Mouse (Mus musculus) layer of hippocampus, adult 2 months (tissue): ENCODE measurements at regions not wholly inside any gene's neighbourhood (a gene's known extent, or its start where the extent isn't known, plus 50 kb on each side); places are given as distances from the start of the nearest gene placed in this dataset.

Experiments used
- DNase-seq, 2 experiments: peaks; one replicate each; pipeline ENCODE4 v3.0.0; 2022; ENCODE audit warnings: low spot score in 2 of 2
- H3K27ac ChIP-seq: fragments of 200-600 bp; 2 replicates; pipeline ENCODE4 v1.8.1; 2022
- H3K4me3 ChIP-seq: fragments of 200-600 bp; 2 replicates; pipeline ENCODE4 v1.8.1; 2022; ENCODE audit warnings: mild to moderate bottlenecking
- CTCF ChIP-seq: fragments of 200-600 bp; conservative IDR thresholded peaks from 2 replicates; pipeline ENCODE4 v1.8.1; 2022; ENCODE audit warnings: antibody characterized with exemption, mild to moderate bottlenecking, moderate library complexity

DNA sequence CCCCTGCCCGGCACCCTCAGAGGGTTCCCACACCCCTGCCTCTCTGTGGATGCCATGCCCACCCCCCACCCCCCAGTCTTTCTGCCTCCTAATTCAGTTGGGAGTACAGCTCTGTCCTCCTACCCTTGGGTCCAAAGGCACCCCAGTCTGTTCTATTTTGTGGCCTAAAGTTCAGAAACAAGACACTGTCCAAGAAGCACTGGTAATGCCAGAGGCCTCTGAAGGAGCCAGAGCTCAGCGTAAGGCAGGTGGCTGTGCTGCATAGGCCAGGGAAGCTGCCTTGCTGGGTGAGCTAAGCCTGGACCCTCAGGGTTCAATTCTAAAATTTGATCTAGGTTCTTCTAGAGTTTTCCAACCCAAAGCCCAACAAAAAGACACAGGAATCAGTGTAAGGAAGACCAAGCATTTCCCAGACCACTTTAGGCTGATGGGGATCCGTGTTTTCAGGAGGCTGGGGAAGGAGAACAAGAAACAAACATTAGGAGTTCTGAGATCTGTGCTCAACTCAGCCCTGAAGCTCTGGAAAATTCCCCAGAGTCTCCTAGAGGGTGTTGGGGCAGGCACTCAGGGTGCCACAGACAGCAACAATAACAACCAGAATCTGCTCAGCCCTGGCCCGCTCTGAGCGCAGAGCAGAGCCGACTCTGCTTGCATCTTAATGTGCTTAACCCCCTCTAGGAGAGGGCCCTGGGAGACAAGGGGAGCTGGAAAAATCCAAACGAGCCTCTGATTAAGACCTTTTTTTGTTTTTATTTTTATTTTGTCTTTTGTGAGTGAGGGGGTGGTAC is 81.0 kb downstream of the 1700001O22Rik start:
- TF ChIP-seq CTCF, result no peak
- DNase-seq, result no peak
- H3K27ac ChIP-seq, result peak overlapping the region; percentile 100
- no peak overlapping the region for H3K4me3 ChIP-seq

DNA sequence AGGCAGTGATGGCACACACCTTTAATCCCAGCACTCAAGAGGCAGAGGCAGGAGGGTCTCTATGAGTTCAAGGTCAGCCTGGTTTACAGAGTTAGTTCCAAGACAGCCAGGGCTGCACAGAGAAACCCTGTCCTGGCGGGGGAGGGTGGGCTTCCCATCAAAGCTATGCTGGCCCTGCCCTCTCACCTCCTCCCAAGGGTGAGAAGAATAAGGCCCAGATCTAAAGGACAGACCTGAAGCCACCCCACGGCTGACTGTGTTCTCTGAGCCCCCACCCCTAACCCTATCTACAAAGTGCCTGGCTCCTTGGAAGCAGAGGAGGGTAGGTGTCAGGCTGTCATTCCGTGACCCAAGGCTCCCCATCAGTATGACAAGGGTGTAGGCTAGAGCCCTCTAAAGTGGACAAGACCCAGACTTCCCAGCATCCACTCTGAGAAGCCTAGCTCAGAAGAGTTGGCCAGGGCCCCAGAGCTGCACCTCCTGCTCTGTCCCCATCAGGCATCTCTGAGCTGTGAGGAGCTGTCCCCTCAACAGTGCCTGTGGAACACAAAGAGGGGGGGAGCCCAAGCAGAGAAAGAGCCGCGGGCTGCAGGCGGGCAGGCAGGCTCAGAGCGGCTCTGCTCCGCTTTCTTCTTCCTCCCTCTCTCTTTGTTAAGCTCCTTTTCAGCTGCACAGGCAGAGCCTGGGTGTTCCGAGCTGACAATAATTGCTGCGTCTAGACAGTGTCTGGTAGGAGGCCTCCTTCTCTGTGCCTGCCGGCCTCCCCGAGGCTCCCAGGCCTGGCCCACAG is 81.8 kb downstream of the 1700001O22Rik start:
- H3K27ac ChIP-seq, result peak overlapping the region; percentile 100
- TF ChIP-seq CTCF, result no peak
- DNase-seq, result no peak
- H3K4me3 ChIP-seq, result no peak overlapping the region

DNA sequence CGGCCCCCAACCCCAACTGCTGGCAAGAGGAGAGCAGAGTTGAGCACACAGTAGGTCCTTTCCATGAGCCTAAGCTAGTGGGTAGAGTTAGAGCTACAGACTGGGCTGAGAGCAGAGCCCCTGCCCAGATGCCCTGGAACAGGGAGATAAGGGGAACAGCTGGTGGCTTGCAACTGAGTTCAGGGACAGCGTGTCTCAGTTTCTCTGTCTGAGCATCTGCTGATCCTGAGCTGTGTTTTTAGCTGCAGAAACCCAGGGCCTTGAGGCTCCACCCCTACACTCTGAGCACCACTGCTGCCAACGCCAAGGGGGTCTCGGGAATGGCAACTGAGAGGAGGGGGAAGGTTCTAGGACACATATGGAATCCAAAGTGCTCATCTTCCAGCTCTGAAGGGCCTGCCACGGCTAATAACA is 82.4 kb downstream of the 1700001O22Rik start:
- Histone ChIP-seq H3K4me3 (no peak overlapping the region), H3K27ac (peak overlapping the region; percentile 100)
- DNase-seq, result no peak
- no peak for TF ChIP-seq CTCF

DNA sequence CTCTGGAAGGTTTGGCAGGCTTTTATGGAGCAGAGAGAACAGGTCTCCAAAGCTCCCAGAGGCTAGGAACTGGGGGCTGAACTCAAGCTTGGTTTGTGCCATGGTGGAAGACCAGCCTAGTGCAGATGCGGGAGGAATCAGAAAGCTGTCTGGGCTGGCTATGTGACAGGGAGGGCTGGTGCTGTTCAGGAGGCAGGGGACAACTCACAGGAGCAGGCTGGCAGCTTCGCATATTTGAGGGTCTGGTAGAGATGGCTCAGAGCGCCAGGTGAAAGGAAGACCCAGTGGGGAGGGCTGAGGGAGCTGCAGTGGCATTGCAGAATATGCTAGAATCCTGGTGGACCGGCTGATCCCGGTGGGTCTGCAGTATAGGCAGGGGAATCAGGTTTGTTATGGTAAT is 83.2 kb downstream of the 1700001O22Rik start:
- H3K4me3 ChIP-seq, result no peak overlapping the region; the same call in 1 of the 2 replicates
- DNase-seq, result no peak
- H3K27ac ChIP-seq, result peak overlapping the region; percentile 100
- TF ChIP-seq CTCF, result no peak

DNA sequence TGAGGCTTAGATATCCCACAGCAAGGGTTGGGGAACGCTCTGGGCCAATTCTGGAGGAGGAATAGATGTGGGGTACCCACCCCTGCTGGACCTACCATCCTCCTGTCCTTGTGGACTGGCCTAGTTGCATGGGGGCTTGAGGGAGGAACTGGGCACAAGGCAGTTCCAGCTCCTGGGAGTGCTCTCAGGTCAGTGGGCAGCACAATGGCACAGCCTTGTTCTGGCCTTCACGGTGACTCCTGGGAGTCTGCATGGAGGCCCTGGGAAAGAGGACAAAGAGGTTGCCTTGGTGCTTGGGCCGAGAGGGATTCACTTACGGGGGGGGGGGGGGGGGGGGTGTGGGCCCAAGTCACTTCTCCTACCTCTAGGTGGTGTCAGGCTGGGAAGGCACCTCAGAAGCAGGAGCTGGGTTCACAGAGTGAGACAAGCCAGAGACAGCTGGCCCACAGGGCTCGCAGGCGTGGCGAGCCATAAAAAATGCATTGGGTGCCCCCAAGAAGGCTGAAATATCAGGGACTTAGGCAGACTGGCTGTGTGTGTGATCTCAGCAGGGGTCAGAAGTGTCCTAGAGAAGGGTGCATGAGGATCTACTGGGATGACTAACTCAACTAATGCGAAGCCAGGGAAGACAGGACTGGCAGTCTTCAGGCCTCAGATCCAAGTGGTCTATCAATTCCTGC is 83.7 kb downstream of the 1700001O22Rik start:
- H3K4me3 ChIP-seq, result peak overlapping the region; percentile 48
- TF ChIP-seq CTCF, result peak; percentile 24; the same call in 1 of the 2 replicates
- no peak for DNase-seq
- H3K27ac ChIP-seq, result peak overlapping the region; percentile 100

DNA sequence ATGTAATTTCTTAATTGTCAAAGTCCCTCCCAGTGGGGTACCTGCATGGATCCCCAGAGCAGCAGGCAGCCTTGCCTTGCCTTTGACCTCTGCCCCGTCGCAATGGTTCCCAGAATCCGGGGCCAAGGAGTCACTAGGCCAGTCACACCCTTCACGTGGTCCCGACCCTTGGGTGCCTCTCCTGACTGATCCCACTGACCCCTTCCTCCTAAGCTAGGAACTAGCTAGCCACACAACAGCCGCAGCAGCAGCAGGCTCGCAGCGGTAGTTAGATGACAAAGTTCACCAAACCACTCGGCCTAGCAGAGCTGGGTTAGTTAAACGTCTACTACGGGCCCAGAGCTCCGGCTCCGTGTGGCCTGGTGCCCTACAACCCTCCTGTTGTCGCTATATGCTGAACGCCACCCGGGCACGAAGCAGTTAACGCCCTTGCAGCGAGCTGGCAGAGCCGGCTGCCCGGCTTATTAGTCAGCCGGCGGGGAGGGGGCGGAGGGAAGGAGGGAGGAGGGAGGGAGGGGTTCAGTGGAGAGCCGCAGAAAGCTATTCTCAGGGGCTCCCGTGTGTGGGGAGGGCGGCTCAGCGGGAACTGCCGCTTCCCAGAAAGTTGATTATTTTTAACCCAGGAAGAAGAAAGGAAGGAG is 84.6 kb downstream of the 1700001O22Rik start:
- DNase-seq, result peak; percentile 84
- no peak for TF ChIP-seq CTCF
- Histone ChIP-seq H3K27ac (peak overlapping the region; percentile 100), H3K4me3 (peak overlapping the region; percentile 60)

DNA sequence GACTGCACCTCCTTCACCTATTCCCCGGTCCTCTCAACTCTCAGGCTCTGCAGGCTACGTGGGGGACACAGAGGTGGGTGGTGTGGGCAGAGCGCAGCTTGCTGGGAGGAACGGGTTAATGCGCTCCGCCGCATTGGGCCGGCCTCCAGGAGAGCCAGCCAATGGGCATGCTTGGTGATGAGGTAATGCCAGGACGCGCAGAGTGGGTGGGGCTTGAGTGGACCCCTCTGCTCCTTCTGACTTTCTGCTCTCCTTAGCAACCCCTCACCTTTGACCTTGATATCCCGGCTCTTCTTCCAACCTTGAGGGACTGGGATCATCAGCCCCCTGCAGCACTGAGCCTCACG is 85.2 kb downstream of the 1700001O22Rik start:
- no peak for TF ChIP-seq CTCF
- peak overlapping the region; percentile 100 for H3K27ac ChIP-seq
- H3K4me3 ChIP-seq, result peak overlapping the region; percentile 60
- DNase-seq, result peak; percentile 89 to 91

DNA sequence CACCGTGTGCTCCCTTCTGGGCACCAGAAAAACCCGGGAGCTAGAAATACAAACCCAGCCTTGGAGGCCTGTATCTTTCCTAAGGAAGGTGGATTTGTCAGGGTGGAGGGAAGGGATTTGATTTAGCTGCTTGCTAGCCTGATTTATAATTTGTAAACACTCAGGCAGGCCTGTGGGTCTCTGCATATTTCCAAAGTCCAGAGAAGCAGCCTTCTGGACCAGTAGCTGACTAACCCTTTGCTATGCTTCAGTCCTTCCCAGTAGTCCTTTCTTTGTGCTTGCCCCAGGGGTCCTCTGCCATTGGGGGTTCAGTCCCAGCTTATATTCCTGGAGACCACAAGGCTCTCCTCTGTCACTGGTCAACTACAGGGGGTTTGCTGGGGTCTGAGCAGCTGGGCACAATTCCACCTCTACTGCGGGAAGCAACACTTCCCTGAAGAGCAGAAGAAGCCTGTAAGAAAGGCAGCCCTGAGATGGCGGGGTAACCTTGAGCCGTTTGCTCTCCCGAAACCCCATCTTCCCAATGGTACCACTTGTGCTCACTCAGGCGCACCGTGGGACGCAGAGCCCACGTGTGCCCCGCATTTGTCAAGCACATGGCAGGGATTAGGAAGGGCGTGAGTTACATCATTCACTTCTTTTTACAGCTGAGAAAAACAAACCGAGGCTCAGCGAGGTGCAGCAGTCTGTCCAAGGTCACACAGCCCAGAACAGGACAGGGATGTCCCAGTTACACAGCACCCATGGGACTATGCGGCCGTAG is 85.7 kb downstream of the 1700001O22Rik start:
- Histone ChIP-seq H3K4me3 (peak overlapping the region; percentile 60), H3K27ac (peak overlapping the region; percentile 100)
- DNase-seq, result no peak
- 0 out of 2 replicates have a peak, but pooled peaks have one; percentile 1 for TF ChIP-seq CTCF

DNA sequence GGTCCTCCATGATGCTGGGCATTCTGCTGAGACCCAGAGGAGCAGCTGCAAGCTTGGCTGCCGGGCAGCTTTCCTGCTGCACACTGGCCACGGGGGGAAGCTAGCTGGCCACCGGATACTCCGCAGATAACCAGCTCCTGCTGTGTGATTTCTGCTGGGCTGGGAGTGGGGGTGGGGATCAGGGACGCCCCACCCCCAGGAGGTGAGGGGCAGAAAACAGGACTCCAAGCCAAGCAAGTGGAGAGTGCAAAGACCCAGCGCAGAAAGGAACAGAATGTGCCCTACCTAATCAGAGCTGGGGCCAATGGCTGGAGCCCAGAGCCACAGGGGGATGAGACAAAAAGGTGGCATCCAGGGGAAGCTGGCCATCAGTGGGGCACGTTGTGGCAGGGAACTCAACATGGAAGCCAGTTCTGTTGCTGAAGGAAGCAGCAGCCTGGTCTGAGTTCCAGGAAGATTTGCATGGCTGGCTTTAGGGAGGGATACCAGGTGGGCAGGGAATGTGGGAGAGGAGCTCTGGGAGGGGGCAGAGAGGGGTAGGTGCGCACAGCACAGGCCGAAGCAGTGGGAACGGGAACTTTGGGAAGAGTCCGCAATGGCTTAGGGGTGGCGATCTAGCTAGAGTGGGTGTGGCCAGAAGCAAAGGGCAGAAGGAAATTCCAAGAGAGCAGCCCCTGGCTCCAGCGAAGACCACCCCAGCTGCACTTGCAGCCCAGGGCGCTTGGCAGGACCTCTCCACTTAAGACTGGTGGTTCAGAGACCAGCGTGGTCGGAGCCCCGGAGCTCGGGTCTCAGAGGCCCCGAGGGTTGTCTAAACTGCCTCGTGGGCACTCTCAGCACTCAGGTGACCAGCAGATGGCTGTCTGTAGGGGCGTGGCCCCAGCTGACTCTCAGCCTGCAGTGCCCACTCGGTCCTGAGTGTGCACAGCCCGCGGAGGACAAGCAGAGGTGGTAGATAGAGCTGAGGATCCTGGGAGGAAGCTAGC is 86.6 kb downstream of the 1700001O22Rik start:
- peak; percentile 40 for TF ChIP-seq CTCF
- H3K4me3 ChIP-seq, result peak overlapping the region; percentile 2; the same call in 1 of the 2 replicates

DNA sequence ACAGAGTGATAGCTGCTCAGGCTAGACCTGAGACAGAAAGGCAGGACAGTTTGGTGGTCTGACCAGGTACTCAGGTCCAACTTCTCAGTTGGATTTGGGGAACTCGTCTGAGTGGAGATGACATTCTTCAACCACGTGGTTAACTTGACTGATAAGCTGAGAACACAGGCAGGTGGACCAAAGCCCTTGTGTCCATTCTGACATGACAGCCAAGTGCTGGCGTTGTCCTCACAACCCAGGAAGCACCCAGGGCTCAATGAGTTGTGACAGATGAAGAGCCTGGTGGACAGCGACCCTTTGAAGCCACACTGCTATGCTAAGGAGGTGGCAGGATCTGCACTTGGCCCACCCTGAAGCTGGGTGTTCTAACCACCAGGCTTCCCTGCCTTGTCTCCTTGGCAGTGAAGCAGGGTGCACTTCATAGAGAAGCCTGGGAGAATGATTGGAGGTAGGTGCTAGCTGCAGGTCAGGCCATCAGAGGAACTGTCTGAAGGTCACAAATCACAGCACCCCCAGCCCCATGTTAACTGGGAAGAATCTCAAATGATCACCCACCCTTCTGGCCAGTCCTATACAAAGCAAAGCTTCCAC is 87.6 kb downstream of the 1700001O22Rik start:
- H3K4me3 ChIP-seq, result no peak overlapping the region
- H3K27ac ChIP-seq, result peak overlapping the region; percentile 100
- no peak for TF ChIP-seq CTCF
- DNase-seq, result no peak

More for the DNA sequence above, 86.6 kb downstream of the 1700001O22Rik start:
- no peak for DNase-seq
- H3K27ac ChIP-seq, result peak overlapping the region; percentile 100
